In genomic region chr4:117133817-117134600, GRCm38 (mm10) we compare ENCODE assay signal across 7 mouse cellular contexts. TPM values are rescaled to one million over a fixed set of nuclear protein-coding genes. Genes with fewer than 3 reads are reported as not detected.
DNase-seq lines count a peak whose midpoint lies in the region; ATAC-seq lines count a peak whose summit lies in the region.

Gene Plk3 (minus strand): TSS chr4:117133963.

- peaks cover 14% of the 10 kb centered on the region for H3K27me3 ChIP-seq in embryonic facial prominence, embryonic 11.5 days (ENCODE audit: control insufficient read depth, insufficient read depth, low read length)
- H3K27me3 ChIP-seq in limb, embryonic 11.5 days (ENCODE audit: control insufficient read depth, insufficient read depth, low read length) = peaks cover 22% of the 10 kb centered on the region
- H3K27me3 ChIP-seq in midbrain, embryonic 14.5 days (ENCODE audit: control insufficient read depth, insufficient read depth, low read length) = no peaks in the 10 kb centered on the region

- H3K4me2 ChIP-seq in embryonic facial prominence, embryonic 11.5 days (ENCODE audit: low read depth, low read length) = peak within 1 kb of the TSS; percentile 99
- H3K4me2 ChIP-seq in limb, embryonic 11.5 days (ENCODE audit: low read depth, severe bottlenecking) = peak within 1 kb of the TSS; percentile 98
- H3K4me2 ChIP-seq in midbrain, embryonic 14.5 days (ENCODE audit: low read length) = peak within 1 kb of the TSS; percentile 86

- peak; percentile 98 for DNase-seq in adrenal gland, postnatal 14 days
- DNase-seq in embryonic facial prominence, embryonic 11.5 days (ENCODE audit: low spot score) = peak; percentile 99
- peak; percentile 100 for DNase-seq in heart, adult 11 months
- DNase-seq in kidney, adult 18-20 months = peak; percentile 99
- peak; percentile 98 for DNase-seq in limb, embryonic 11.5 days (ENCODE audit: low spot score)
- DNase-seq in midbrain, embryonic 14.5 days = peak; percentile 99
- peak; percentile 98 to 99 for DNase-seq in spleen, adult 18-20 months

- H3K4me3 ChIP-seq in embryonic facial prominence, embryonic 11.5 days (ENCODE audit: low read depth, low read length) = peak within 1 kb of the TSS; percentile 81
- H3K4me3 ChIP-seq in limb, embryonic 11.5 days (ENCODE audit: low read depth, low read length) = peak within 1 kb of the TSS; percentile 78
- H3K4me3 ChIP-seq in midbrain, embryonic 14.5 days (replicated peaks; ENCODE audit: low read depth, low read length) = peak within 1 kb of the TSS; percentile 94

- ATAC-seq in embryonic facial prominence, embryonic 11.5 days (replicated peaks; ENCODE audit: insufficient number of reproducible peaks, low FRiP score, low TSS enrichment, low read depth) = peak; percentile 75
- ATAC-seq in limb, embryonic 11.5 days (ENCODE audit: insufficient number of reproducible peaks, low FRiP score, low TSS enrichment, low read depth) = peak; percentile 88
- peak; percentile 90 for ATAC-seq in midbrain, embryonic 14.5 days (ENCODE audit: low FRiP score, low TSS enrichment)

- H3K27ac ChIP-seq in embryonic facial prominence, embryonic 11.5 days (replicated peaks; ENCODE audit: low read depth, low read length) = no peak within 1 kb of the TSS
- H3K27ac ChIP-seq in limb, embryonic 11.5 days (replicated peaks; ENCODE audit: low read depth, low read length) = no peak within 1 kb of the TSS
- peak within 1 kb of the TSS; percentile 78 for H3K27ac ChIP-seq in midbrain, embryonic 14.5 days (replicated peaks; ENCODE audit: low read depth, low read length)

- 1% methylated on average over 40 of the region's 48 CpGs for WGBS in embryonic facial prominence, embryonic 11.5 days
- 2% methylated on average over 48 of the region's 48 CpGs for WGBS in limb, embryonic 11.5 days
- 2% methylated on average over 47 of the region's 48 CpGs for WGBS in midbrain, embryonic 14.5 days

- no peaks in the 10 kb centered on the region; the same call in 1 of the 2 replicates for H3K36me3 ChIP-seq in embryonic facial prominence, embryonic 11.5 days (replicated peaks; ENCODE audit: control insufficient read depth, insufficient read depth, low read depth, low read length)
- 0 out of 2 replicates have a peak, but pooled peaks cover 2% of the 10 kb centered on the region for H3K36me3 ChIP-seq in limb, embryonic 11.5 days (ENCODE audit: control insufficient read depth, insufficient read depth, low read length)
- peaks cover 11% of the 10 kb centered on the region; the same call in 1 of the 2 replicates for H3K36me3 ChIP-seq in midbrain, embryonic 14.5 days (ENCODE audit: control insufficient read depth, insufficient read depth, low read length)

- peaks cover 9% of the 10 kb centered on the region; the same call in 1 of the 2 replicates for H3K4me1 ChIP-seq in embryonic facial prominence, embryonic 11.5 days (ENCODE audit: control insufficient read depth, insufficient read depth, low read length)
- 0 out of 2 replicates have a peak, but pooled peaks cover 4% of the 10 kb centered on the region for H3K4me1 ChIP-seq in limb, embryonic 11.5 days (ENCODE audit: control insufficient read depth, insufficient read depth, low read length)
- peaks cover 18% of the 10 kb centered on the region for H3K4me1 ChIP-seq in midbrain, embryonic 14.5 days (ENCODE audit: control insufficient read depth, insufficient read depth, low read length)

- H3K9ac ChIP-seq in embryonic facial prominence, embryonic 11.5 days (replicated peaks; ENCODE audit: low read length) = peak within 1 kb of the TSS; percentile 71
- H3K9ac ChIP-seq in limb, embryonic 11.5 days (ENCODE audit: low read length) = peak within 1 kb of the TSS; percentile 69
- H3K9ac ChIP-seq in midbrain, embryonic 14.5 days (replicated peaks; ENCODE audit: low read length) = peak within 1 kb of the TSS; percentile 82

- H3K9me3 ChIP-seq in embryonic facial prominence, embryonic 11.5 days (replicated peaks; ENCODE audit: control insufficient read depth, low read length) = no peaks in the 10 kb centered on the region
- H3K9me3 ChIP-seq in limb, embryonic 11.5 days (ENCODE audit: control insufficient read depth, low read length) = no peaks in the 10 kb centered on the region
- H3K9me3 ChIP-seq in midbrain, embryonic 14.5 days (ENCODE audit: control insufficient read depth, low read length) = no peaks in the 10 kb centered on the region

RNA-seq across cellular contexts. Expression of gene Plk3, which starts in this region (rescaled TPM):
- 8.4 and 19.0 TPM in 2 replicates for total RNA-seq in adrenal gland, postnatal 14 days (2021)
- polyA plus RNA-seq in embryonic facial prominence, embryonic 11.5 days (2014; fragmentation: Nextera tagmentation; extraction: Ambion mirVana) = 4.9 and 7.2 TPM in 2 replicates
- polyA plus RNA-seq in limb, embryonic 11.5 days (2014; fragmentation: Nextera tagmentation; extraction: Ambion mirVana) = 2.0 and 2.3 TPM in 2 replicates
- 15.7 and 17.5 TPM in 2 replicates for polyA plus RNA-seq in midbrain, embryonic 14.5 days (2014; fragmentation: Nextera tagmentation; extraction: Ambion mirVana)
